Mouse (Mus musculus) C2C12 (cell line): ENCODE measurements at regions not wholly inside any gene's neighbourhood (a gene's known extent, or its start where the extent isn't known, plus 50 kb on each side); places are given as distances from the start of the nearest gene placed in this dataset.

Experiments
- H3K27me3 ChIP-seq: one replicate; pipeline ENCODE4 v1.6.1; 2011; ENCODE audit not compliant: control insufficient read depth, insufficient read depth, insufficient read length
- H3K36me3 ChIP-seq: one replicate; pipeline ENCODE4 v1.6.1; 2011; ENCODE audit not compliant: control insufficient read depth, insufficient read depth
- H3K4me3 ChIP-seq: one replicate; pipeline ENCODE4 v1.5.1; 2011; ENCODE audit warnings: mild to moderate bottlenecking, control low read depth; ENCODE audit not compliant: poor library complexity, insufficient read depth, severe bottlenecking
- H3K79me2 ChIP-seq: one replicate; pipeline ENCODE4 v1.6.1; 2011; ENCODE audit not compliant: control insufficient read depth, insufficient read depth
- H3K79me3 ChIP-seq: one replicate; pipeline ENCODE4 v1.6.1; 2011; ENCODE audit warnings: low read depth, control low read depth
- H3ac ChIP-seq: one replicate; pipeline ENCODE3; 2011; ENCODE audit warnings: low read depth; ENCODE audit not compliant: control insufficient read depth, insufficient read length
- CEBPB ChIP-seq: IDR thresholded peaks from one replicate; pipeline ENCODE4 v1.6.1; 2011; ENCODE audit warnings: low read depth, mild to moderate bottlenecking, control low read depth, moderate library complexity
- CTCF ChIP-seq: IDR thresholded peaks from one replicate; pipeline ENCODE4 v1.5.1; 2011; ENCODE audit not compliant: control insufficient read depth, insufficient read depth, insufficient read length
- FOSL1 ChIP-seq: IDR thresholded peaks from one replicate; pipeline ENCODE4 v1.8.0; 2011; ENCODE audit warnings: mild to moderate bottlenecking, low read length; ENCODE audit not compliant: poor library complexity, insufficient read depth, severe bottlenecking
- MAX ChIP-seq: IDR thresholded peaks from one replicate; pipeline ENCODE4 v1.6.1; 2011; ENCODE audit warnings: mild to moderate bottlenecking, control low read depth
- MYOD1 ChIP-seq: IDR thresholded peaks from one replicate; pipeline ENCODE4 v1.6.1; 2011; ENCODE audit warnings: low read depth; ENCODE audit not compliant: control insufficient read depth, insufficient read length
- MYOG ChIP-seq: IDR thresholded peaks from one replicate; pipeline ENCODE4 v1.6.1; 2011; ENCODE audit not compliant: control insufficient read depth, insufficient read length; ENCODE audit errors: extremely low read depth
- USF1 ChIP-seq: IDR thresholded peaks from one replicate; pipeline ENCODE4 v1.6.1; 2011; ENCODE audit warnings: low read depth, mild to moderate bottlenecking, control low read depth, moderate library complexity

DNA sequence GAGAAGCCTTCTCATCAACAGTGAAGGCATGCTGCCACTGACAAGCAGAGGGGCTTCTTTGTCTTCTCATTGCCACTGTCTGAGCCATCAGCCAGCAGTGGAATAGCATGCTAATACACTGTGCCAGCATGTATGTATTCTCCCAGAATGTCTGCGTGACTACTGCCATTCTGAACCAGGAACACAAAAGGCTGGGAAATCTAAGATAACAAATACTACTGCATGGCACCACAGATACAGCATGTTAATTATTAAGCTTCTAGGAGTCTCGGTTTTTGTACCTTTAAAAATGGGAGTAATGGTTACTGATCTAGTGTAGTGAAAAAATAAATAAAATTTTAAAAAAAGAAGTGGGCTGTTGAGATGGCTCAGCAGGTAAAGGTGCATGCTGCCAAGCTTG is 425.9 kb upstream of the Kif2a start:
- Histone ChIP-seq H3K27me3 (no peaks in the 10 kb centered on the region), H3K79me2 (no peaks in the 10 kb centered on the region), H3ac (no peak overlapping the region), H3K79me3 (no peaks in the 10 kb centered on the region), H3K4me3 (no peak overlapping the region), H3K36me3 (no peaks in the 10 kb centered on the region)
- no peak for TF ChIP-seq USF1
- TF ChIP-seq CEBPB: no peak
- TF ChIP-seq MYOG: no peak
- no peak for TF ChIP-seq CTCF
- TF ChIP-seq MAX: no peak
- no peak for TF ChIP-seq FOSL1
- no peak for TF ChIP-seq MYOD1

DNA sequence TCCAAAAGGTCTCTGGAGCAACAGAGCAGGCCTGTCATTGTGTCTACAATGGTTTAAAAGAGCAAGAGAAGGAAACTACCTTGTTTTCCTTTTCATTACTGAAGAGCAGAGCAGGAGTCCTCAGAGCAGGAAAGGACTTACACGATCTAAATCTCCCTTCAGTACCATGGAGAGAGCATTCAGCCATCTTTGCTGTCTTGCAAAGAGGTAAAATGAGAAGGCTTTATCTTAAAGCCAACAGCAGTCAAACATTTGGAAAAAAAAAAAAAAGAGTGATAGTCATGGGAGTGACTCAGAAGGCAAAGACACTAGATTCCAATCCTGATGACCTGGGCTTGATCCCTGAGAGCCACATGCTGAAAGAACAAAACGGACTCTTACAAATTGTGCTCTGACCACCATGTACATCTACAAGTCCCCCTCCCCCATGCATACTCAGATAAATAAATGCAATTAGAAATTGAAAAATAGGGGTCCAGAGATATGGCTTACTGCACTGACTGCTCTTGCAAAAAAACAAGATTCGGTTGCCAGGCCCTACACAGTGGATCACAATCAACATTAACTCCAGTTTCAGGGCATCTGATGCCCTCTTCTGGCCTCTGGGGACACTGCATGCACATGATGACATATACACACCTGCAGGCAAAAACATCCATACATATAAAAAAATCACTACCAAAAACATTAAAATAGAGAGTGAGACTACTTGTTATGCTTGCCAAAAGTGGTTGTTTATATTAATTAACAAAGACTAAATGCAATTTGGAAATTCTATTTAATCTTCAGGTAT is 397.6 kb upstream of the Kif2a start:
- Histone ChIP-seq H3K79me2 (no peaks in the 10 kb centered on the region), H3ac (no peak overlapping the region), H3K4me3 (no peak overlapping the region), H3K79me3 (no peaks in the 10 kb centered on the region), H3K36me3 (no peaks in the 10 kb centered on the region), H3K27me3 (no peaks in the 10 kb centered on the region)
- no peak for TF ChIP-seq MAX
- no peak for TF ChIP-seq USF1
- TF ChIP-seq MYOD1: no peak
- TF ChIP-seq FOSL1: no peak
- TF ChIP-seq CEBPB: no peak
- no peak for TF ChIP-seq MYOG
- TF ChIP-seq CTCF: no peak

DNA sequence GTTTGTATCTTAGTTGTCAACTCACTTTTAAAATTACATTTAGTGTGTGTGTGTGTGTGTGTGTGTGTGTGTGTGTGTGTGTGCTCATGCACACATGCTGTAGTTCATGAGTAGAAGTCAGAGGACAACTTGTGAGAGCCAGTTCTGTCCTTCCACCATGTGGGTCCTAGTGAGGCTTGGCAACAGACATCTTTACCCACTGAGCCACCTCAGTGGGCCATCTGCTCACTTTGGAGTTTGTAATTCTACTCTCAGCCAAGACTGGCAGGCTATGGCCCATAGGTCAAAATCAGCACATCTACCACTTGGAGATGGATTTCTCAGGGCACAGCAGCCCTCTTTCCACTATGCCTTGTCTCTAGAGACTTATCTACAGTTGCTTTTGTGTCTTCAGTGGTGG is 388.3 kb upstream of the Kif2a start:
- Histone ChIP-seq H3K27me3 (no peaks in the 10 kb centered on the region), H3K79me2 (no peaks in the 10 kb centered on the region), H3K79me3 (no peaks in the 10 kb centered on the region), H3K4me3 (no peak overlapping the region), H3ac (no peak overlapping the region), H3K36me3 (no peaks in the 10 kb centered on the region)
- TF ChIP-seq USF1 (no peak), MYOG (no peak), CEBPB (no peak), FOSL1 (no peak)

DNA sequence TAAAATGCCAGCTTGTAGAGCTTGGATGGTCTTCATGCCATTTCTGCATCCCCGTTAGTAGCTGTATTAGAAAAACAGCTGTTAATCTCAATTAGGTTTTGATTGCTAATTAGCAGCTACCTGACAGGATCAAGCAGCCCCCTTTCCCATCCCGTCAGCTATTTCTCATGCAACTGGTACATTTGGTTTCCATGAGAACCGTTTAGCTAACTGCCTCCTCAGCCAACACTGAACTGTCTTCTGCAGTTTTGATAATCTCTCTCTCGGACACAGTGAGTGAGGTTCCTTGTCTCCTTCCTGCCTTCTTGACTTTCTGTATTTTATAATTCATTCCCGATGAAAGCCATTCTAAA is 385.7 kb upstream of the Kif2a start:
- Histone ChIP-seq H3K79me2 (no peaks in the 10 kb centered on the region), H3K79me3 (no peaks in the 10 kb centered on the region), H3K4me3 (no peak overlapping the region), H3K36me3 (no peaks in the 10 kb centered on the region), H3ac (no peak overlapping the region), H3K27me3 (no peaks in the 10 kb centered on the region)
- TF ChIP-seq FOSL1: no peak

DNA sequence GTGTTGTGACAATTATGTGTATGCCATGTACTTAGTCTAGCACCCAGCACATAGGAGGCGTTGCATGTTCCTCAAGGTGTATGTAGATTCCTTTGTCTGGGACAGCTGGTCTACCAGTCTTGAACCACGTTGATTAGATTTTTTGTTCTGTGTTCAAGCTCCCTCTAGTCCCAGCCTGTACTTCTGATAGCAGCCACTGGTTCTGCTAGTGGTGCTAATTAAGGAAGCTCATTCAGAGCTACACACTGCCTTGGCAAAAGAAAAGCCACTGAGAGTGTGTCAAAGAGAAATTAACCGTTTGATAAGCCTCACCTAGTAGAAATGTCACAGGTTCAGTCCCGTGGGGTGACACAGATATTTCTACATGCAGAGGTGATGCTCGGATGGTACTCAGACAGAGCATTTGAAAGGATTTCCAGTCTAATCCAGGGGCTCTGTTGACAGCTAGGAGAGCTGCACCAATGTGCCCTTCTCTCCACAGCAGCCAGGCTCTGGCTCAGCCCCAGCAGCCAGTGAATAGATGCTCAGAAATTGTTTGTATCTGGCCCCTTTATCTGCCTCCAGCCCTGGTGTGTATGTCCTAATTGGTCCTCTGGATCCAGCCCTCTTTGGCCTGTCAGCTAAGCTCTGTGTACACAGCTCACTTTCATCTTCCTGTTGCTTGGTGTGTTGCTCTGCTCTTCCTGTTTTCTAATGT is 385.2 kb upstream of the Kif2a start:
- Histone ChIP-seq H3K79me2 (no peaks in the 10 kb centered on the region), H3K79me3 (no peaks in the 10 kb centered on the region), H3ac (no peak overlapping the region), H3K27me3 (no peaks in the 10 kb centered on the region), H3K36me3 (no peaks in the 10 kb centered on the region), H3K4me3 (no peak overlapping the region)
- TF ChIP-seq MAX (no peak), FOSL1 (no peak), USF1 (no peak), MYOD1 (no peak), CTCF (no peak), CEBPB (no peak), MYOG (no peak)
